Mouse (Mus musculus) stomach, postnatal 0 days (tissue): ENCODE measurements at regions not wholly inside any gene's neighbourhood (a gene's known extent, or its start where the extent isn't known, plus 50 kb on each side); places are given as distances from the start of the nearest gene placed in this dataset.

Source experiments
- CTCF ChIP-seq: IDR thresholded peaks from 2 replicates; pipeline ENCODE4 v1.5.1; 2016; ENCODE audit warnings: antibody characterized with exemption, low read depth, mild to moderate bottlenecking, moderate library complexity
- EP300 ChIP-seq: optimal IDR thresholded peaks from 2 replicates; pipeline ENCODE3; 2016; ENCODE audit warnings: antibody characterized with exemption

DNA sequence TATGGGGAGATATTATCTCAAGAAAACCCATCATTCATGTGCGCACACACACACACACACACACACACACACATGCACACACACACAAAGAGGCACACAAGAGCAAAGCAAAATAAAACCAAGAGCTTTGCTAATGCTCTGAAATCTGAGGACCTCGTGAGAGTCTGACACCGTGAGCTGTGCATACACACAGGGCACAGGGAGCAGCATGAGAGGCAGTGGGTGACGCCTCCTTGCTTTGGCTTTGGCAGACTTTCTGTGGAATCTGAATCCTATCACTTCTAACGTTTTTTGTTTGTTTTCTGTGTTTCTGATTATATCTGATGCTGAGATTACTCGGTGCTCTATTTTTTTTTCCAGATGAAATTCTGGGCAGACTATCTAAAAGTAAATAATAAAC lies 343.4 kb upstream of the Dnajc24 start:
- no peak for TF ChIP-seq EP300
- no peak for TF ChIP-seq CTCF
